Mouse (Mus musculus): ENCODE measurements at regions not wholly inside any gene's neighbourhood (a gene's known extent, or its start where the extent isn't known, plus 50 kb on each side); places are given as distances from the start of the nearest gene placed in this dataset.

DNA sequence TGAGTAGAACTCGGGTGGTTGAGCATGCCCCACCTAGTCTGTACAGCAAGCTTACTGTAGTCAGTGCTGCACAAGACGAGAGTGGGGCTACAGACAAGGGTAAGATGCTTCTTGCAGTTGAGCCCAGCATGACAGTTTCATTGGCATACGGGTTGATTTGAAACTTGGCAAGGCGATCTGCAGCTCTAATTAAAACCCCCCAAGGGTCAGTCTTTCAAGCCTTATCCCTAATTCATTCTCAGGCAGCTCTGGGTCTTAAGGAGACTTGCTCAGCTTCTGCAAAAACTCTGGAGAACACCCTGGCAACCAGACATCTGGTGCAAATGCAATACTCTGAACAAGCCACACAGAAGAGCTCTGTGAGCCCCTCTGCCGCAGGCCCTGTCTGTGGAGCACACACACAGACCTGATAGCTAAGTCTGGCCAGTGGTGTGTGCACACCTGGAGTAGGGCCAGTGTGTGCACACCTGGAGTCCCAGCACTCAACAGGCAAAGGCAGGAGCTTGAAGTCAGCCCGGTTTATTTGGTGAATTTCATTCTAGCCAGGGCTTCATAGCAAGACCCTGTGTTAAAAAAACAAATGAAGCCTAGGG lies 50.3 kb upstream of the Kras start:
- Histone ChIP-seq H3K4me1 (replicated peaks; ENCODE audit: low read depth, low read length) (peaks cover 16% of the 10 kb centered on the region), H3K4me3 (replicated peaks; ENCODE audit: low read length) (no peak overlapping the region), H3K9me3 (ENCODE audit: low read length) (no peaks in the 10 kb centered on the region), H3K27me3 (ENCODE audit: insufficient read depth, low read length) (peaks cover 34% of the 10 kb centered on the region), H3K36me3 (ENCODE audit: insufficient read depth, low read length) (no peaks in the 10 kb centered on the region)
- TF ChIP-seq NANOG (IDR thresholded peaks at IDR 0.05; ENCODE audit: borderline replicate concordance, low read length) (no peak), CTCF (conservative IDR thresholded peaks at IDR 0.05; ENCODE audit: low read length) (no peak), POU5F1 (IDR thresholded peaks at IDR 0.05; ENCODE audit: borderline replicate concordance, low read length) (no peak)
